Mouse (Mus musculus) bone marrow, adult 2 months (tissue): ENCODE data around the gene Lcp1.

Experiments used
- CTCF ChIP-seq: fragments of 200-500 bp; IDR thresholded peaks from 2 replicates; pipeline ENCODE4 v1.5.1; 2011; ENCODE audit warnings: low read length, control low read depth; ENCODE audit not compliant: control insufficient read depth, insufficient read depth
- POLR2A ChIP-seq: fragments of 200-500 bp; IDR thresholded peaks from 2 replicates; pipeline ENCODE4 v1.6.1; 2011; ENCODE audit warnings: low read depth, mild to moderate bottlenecking, control low read depth, low read length, borderline replicate concordance; ENCODE audit not compliant: control insufficient read depth

DNA sequence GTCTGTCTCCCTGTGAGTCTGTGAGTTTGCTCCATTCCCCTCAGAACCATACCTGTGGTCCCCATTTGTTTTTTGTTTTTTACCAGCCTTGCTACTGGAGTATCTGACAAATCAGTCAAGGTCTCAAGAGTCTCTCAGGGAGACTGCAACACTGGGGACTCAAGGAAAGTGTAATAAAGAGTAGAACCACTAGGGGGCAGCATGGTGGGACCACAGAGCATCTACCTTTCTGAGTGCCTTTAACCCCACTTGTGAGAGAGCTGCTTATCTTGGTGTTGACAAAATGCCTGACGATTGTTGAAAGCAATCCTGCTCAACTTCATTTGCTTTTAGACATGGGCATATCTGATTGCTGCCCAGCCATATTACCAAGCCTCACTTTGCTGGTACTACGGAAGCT, 98.9 kb downstream of the Lcp1 start:
- no peak for TF ChIP-seq POLR2A
- TF ChIP-seq CTCF: peak; percentile 47
